Mouse (Mus musculus) forebrain, embryonic 11.5 days (tissue): ENCODE data around the gene Usp16. TPM values are rescaled to one million over a fixed set of nuclear protein-coding genes. Genes with fewer than 3 reads are reported as not detected.
A peak's percentile ranks its signal among the peaks of the same experiment; 100 is the strongest.

ENCODE experiments used
- ATAC-seq: fragments of 200-750 bp; cut with Nextera tagmentation; replicated peaks from 2 replicates; pipeline ENCODE4 v1.8.0; 2017; ENCODE audit warnings: moderate TSS enrichment; ENCODE audit not compliant: low FRiP score
- DNase-seq: peaks from one replicate; pipeline ENCODE4 v3.0.0-alpha.2; 2017; ENCODE audit warnings: low spot score
- H3K27ac ChIP-seq: fragments of 300-500 bp; sonication (generic); 2 replicates; pipeline ENCODE4 v1.5.1; 2014; ENCODE audit warnings: low read depth, low read length
- H3K27me3 ChIP-seq: fragments of 300-500 bp; sonication (generic); 2 replicates; pipeline ENCODE4 v1.6.1; 2014; ENCODE audit warnings: mild to moderate bottlenecking, low read length, mixed read lengths; ENCODE audit not compliant: control insufficient read depth, insufficient read depth
- H3K36me3 ChIP-seq: fragments of 300-500 bp; sonication (generic); 2 replicates; pipeline ENCODE4 v1.6.1; 2014; ENCODE audit warnings: mild to moderate bottlenecking, low read length, moderate library complexity, mixed read lengths; ENCODE audit not compliant: control insufficient read depth, insufficient read depth
- H3K4me1 ChIP-seq: fragments of 300-500 bp; sonication (generic); replicated peaks from 2 replicates; pipeline ENCODE4 v1.6.1; 2014; ENCODE audit warnings: low read length, mixed read lengths; ENCODE audit not compliant: control insufficient read depth, insufficient read depth
- H3K4me2 ChIP-seq: fragments of 300-500 bp; sonication (generic); 2 replicates; pipeline ENCODE4 v1.6.1; 2014; ENCODE audit warnings: low read depth, mild to moderate bottlenecking, low read length, moderate library complexity, mixed read lengths; ENCODE audit not compliant: severe bottlenecking
- H3K4me3 ChIP-seq: fragments of 300-500 bp; sonication (generic); 2 replicates; pipeline ENCODE4 v1.5.1; 2014; ENCODE audit warnings: low read depth, low read length
- H3K9ac ChIP-seq: fragments of 300-500 bp; sonication (generic); 2 replicates; pipeline ENCODE4 v1.6.1; 2014; ENCODE audit warnings: low read length
- H3K9me3 ChIP-seq: fragments of 300-500 bp; sonication (generic); 2 replicates; pipeline ENCODE4 v1.6.1; 2016; ENCODE audit warnings: low read length, mixed read lengths; ENCODE audit not compliant: control insufficient read depth
- WGBS: fragments of 180-500 bp; shearing (Covaris S2); extraction: QIAGEN DNeasy Blood & Tissue Kit; methylation state at CpG from one replicate; pipeline ENCODE4 v1.1.7; 2014; 5-methylcytosine and 5-hydroxymethylcytosine counted together
- polyA plus RNA-seq: library from polyadenylated mRNA; unstranded; fragments of >200 nt; fragmentation: Nextera tagmentation; extraction: Ambion mirVana; gene quantifications from 2 replicates; pipeline ENCODE4 v1.2.1, GENCODE M21; 2014

Gene Usp16
- polyA plus RNA-seq, 1 experiment from 2014 or later: 43.8 TPM

- 95% methylated on average over 21 of the region's 21 CpGs for whole genome bisulfite sequencing
- H3K27me3 ChIP-seq: no peaks in the 10 kb centered on the region
These were observed 17.4 kb upstream of the Usp16 start for GRCm38 (mm10) chr16:87437096-87437495.

DNA sequence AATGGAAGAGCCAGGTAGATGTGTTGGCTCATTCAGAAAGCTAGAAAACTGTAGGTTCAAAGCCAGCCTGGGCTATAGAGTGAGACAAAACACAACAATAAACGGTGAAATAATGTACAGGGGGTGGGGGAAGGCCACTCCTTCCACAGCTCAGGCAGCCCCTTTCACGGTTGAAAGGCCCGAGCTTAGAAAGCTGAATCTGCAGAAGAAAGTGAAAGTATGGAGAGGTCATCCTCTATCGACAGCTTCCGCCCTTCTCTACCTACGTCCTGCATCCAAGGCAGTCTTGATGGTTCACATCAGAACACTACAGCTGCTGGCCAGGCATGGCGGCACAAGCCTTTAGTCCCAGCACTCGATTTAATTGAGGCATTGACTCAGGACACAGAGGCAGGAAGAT is 15.8 kb upstream of the Usp16 start:
- ATAC-seq (no peak), DNase-seq (no peak)
- 93% methylated on average over 8 of the region's 8 CpGs for WGBS
- no peaks in the 10 kb centered on the region for H3K9me3 ChIP-seq
- H3K9ac ChIP-seq: no peak overlapping the region
- no peak overlapping the region for H3K27ac ChIP-seq
- no peaks in the 10 kb centered on the region for H3K27me3 ChIP-seq
- no peaks in the 10 kb centered on the region for H3K36me3 ChIP-seq
- no peak overlapping the region for H3K4me3 ChIP-seq
- peaks cover 3% of the 10 kb centered on the region; the same call in 1 of the 2 replicates for H3K4me1 ChIP-seq
- H3K4me2 ChIP-seq: no peak overlapping the region

More at GRCm38 (mm10) chr16:87437096-87437495, 17.4 kb upstream of the Usp16 start:
- DNase-seq: no peak
- Histone ChIP-seq H3K27ac (no peak overlapping the region), H3K4me1 (peaks cover 3% of the 10 kb centered on the region; the same call in 1 of the 2 replicates), H3K4me2 (no peak overlapping the region), H3K36me3 (no peaks in the 10 kb centered on the region), H3K9ac (no peak overlapping the region), H3K9me3 (no peaks in the 10 kb centered on the region), H3K4me3 (no peak overlapping the region)
- ATAC-seq: no peak

GRCm38 (mm10) chr16:87440184-87440686 is 14.3 kb upstream of the Usp16 start, which contains the start of gene Rwdd2b:
Gene Rwdd2b, minus strand, starts transcription at chr16:87440573.
- WGBS: 0% methylated on average over 38 of the region's 38 CpGs
- no peaks in the 10 kb centered on the region for H3K36me3 ChIP-seq
- peak; percentile 91 for DNase-seq
- peak within 1 kb of the TSS; percentile 74; the same call in 1 of the 2 replicates for H3K27ac ChIP-seq
- no peaks in the 10 kb centered on the region for H3K27me3 ChIP-seq
- peaks cover 3% of the 10 kb centered on the region; the same call in 1 of the 2 replicates for H3K4me1 ChIP-seq
- H3K4me3 ChIP-seq: peak within 1 kb of the TSS; percentile 76
- peak within 1 kb of the TSS; percentile 52 for H3K4me2 ChIP-seq
- ATAC-seq: peak; percentile 97
- peak within 1 kb of the TSS; percentile 90 for H3K9ac ChIP-seq
- no peaks in the 10 kb centered on the region for H3K9me3 ChIP-seq

GRCm38 (mm10) chr16:87441089-87441488 is 13.4 kb upstream of the Usp16 start:
- H3K4me3 ChIP-seq: peak overlapping the region; percentile 76
- H3K27me3 ChIP-seq: no peaks in the 10 kb centered on the region
- peak overlapping the region; percentile 52 for H3K4me2 ChIP-seq
- H3K4me1 ChIP-seq: peaks cover 3% of the 10 kb centered on the region; the same call in 1 of the 2 replicates
- no peaks in the 10 kb centered on the region for H3K9me3 ChIP-seq
- ATAC-seq (no peak), DNase-seq (no peak)
- no peaks in the 10 kb centered on the region for H3K36me3 ChIP-seq
- H3K27ac ChIP-seq: no peak overlapping the region
- peak overlapping the region; percentile 90; the same call in 1 of the 2 replicates for H3K9ac ChIP-seq
- WGBS: 24% methylated on average over 9 of the region's 9 CpGs

DNA sequence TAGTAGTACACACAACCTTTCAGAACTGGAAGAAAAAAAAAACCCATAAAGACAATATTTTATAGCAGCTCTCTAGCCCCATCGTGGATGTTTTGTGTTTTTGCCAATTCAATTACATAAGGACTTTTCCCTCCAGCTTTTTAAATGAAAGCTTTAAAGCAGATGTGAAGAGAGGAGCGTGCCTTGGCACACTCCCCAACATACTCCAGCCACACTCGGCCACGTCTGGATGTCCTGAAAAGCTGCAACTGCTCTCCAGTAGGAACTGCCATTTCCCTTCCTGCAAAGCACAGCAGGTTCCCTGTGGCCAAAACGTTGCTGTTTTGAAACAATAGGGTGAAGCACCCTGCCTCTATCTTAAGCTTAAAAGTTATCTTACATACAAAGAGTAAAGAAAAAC is 12.2 kb upstream of the Usp16 start:
- 58% methylated on average over 5 of the region's 5 CpGs for WGBS

GRCm38 (mm10) chr16:87443245-87443644 is 11.3 kb upstream of the Usp16 start:
- ATAC-seq (no peak), DNase-seq (no peak)
- Histone ChIP-seq H3K36me3 (no peaks in the 10 kb centered on the region), H3K4me1 (peaks cover 3% of the 10 kb centered on the region; the same call in 1 of the 2 replicates), H3K4me2 (no peak overlapping the region), H3K4me3 (no peak overlapping the region), H3K27me3 (no peaks in the 10 kb centered on the region), H3K9ac (no peak overlapping the region), H3K9me3 (no peaks in the 10 kb centered on the region), H3K27ac (no peak overlapping the region)

More for the DNA sequence above, 12.2 kb upstream of the Usp16 start:
- no peak overlapping the region for H3K27ac ChIP-seq
- H3K4me1 ChIP-seq: peaks cover 3% of the 10 kb centered on the region; the same call in 1 of the 2 replicates
- no peaks in the 10 kb centered on the region for H3K36me3 ChIP-seq
- ATAC-seq: no peak
- no peak overlapping the region for H3K4me3 ChIP-seq
- H3K9me3 ChIP-seq: no peaks in the 10 kb centered on the region
- DNase-seq: no peak
- H3K27me3 ChIP-seq: no peaks in the 10 kb centered on the region
- H3K4me2 ChIP-seq: no peak overlapping the region
- no peak overlapping the region for H3K9ac ChIP-seq

- ATAC-seq: no peak
- DNase-seq: no peak
- Histone ChIP-seq H3K36me3 (no peaks in the 10 kb centered on the region), H3K4me1 (peaks cover 3% of the 10 kb centered on the region; the same call in 1 of the 2 replicates), H3K4me2 (no peak overlapping the region), H3K9ac (no peak overlapping the region), H3K9me3 (no peaks in the 10 kb centered on the region), H3K27me3 (no peaks in the 10 kb centered on the region), H3K4me3 (no peak overlapping the region), H3K27ac (no peak overlapping the region)
- 65% methylated on average over 1 of the region's 1 CpGs for WGBS
These were observed 10.4 kb upstream of the Usp16 start for GRCm38 (mm10) chr16:87444071-87444470.

- Histone ChIP-seq H3K4me2 (no peak overlapping the region), H3K36me3 (no peaks in the 10 kb centered on the region), H3K4me1 (no peaks in the 10 kb centered on the region), H3K4me3 (no peak overlapping the region), H3K9me3 (no peaks in the 10 kb centered on the region), H3K9ac (no peak overlapping the region), H3K27me3 (no peaks in the 10 kb centered on the region), H3K27ac (no peak overlapping the region)
- ATAC-seq: no peak
- DNase-seq: no peak
These were observed 9.4 kb upstream of the Usp16 start for GRCm38 (mm10) chr16:87445110-87445509.

GRCm38 (mm10) chr16:87445528-87445927 is 9.0 kb upstream of the Usp16 start:
- ATAC-seq (no peak), DNase-seq (no peak)
- no peak overlapping the region for H3K9ac ChIP-seq
- H3K4me3 ChIP-seq: no peak overlapping the region
- H3K4me1 ChIP-seq: no peaks in the 10 kb centered on the region
- H3K27me3 ChIP-seq: no peaks in the 10 kb centered on the region
- H3K36me3 ChIP-seq: no peaks in the 10 kb centered on the region
- no peak overlapping the region for H3K4me2 ChIP-seq
- H3K27ac ChIP-seq: no peak overlapping the region
- H3K9me3 ChIP-seq: no peaks in the 10 kb centered on the region
- WGBS: 96% methylated on average over 3 of the region's 3 CpGs
